Mouse (Mus musculus) cerebellum, postnatal 4 days (tissue): ENCODE results near the gene Prex1.
"Not testable (repeated sequence)": the region's sequence is repeated elsewhere in the genome, so short reads cannot be mapped to it uniquely, and the experiment has no call there.

ENCODE experiments used
- DNase-seq, 2 experiments: peaks; one replicate each; pipeline ENCODE4 v3.0.0; 2022; ENCODE audit warnings: low spot score in 2 of 2, mixed read lengths in 1 of 2

Prex1 gene

DNA sequence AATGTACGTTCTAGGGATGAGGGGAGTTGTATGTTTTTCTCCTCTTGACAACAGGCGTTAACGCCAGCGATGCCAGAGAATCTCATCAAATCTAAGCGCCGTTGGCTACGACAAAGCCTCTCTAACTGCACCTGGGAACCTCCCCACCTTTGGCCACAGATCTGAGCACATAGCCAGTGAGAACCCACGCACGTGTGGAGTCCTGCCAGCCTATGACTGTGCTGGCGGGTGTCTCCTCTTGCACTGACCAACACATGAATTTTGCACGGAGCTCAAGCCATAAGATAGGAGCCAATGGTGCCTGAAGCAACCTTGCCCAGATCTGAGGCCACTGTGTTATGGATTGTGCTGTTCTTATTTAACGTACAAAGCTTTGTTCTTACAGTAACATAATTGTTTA lies 193.1 kb downstream of the Prex1 start:
- DNase-seq: no peak

DNA sequence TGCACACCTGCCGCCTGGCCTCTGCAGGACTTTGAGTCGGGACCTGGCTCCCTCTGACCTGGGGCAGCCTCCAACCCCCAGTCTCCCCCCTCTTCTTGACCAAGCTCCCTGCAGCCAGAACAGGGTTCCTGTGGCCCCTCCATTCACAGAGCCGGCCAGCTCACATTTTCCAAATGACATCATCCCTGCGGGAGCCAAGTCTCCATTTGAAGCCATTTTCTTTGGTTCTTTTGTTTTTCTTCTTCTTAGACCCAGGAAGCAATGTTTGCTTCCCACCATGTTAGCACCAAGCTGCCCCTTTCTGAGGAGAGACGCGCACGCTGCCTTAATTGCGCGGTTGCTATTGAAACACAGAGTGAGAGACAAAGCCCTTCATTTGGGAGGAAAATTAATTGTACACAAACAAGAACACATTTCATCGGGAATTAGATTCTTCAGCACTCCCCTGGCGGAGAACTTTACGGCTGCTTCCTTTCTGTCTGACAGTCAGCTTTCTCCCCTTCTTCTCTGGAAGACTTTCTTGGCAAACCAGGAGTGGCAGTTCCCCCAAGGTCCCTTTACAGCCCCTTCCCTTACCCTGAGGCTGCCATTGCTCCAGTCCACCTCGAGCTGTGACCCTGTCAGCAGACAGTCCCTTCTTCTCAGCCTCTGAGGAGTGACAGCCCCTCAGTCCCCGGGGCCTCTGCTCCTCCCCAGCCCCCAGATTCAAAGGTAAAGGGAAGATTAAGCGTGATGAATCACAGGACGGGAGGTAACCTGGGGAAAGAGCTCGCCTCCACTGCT lies 196.0 kb downstream of the Prex1 start:
- DNase-seq: not testable (repeated sequence)

DNA sequence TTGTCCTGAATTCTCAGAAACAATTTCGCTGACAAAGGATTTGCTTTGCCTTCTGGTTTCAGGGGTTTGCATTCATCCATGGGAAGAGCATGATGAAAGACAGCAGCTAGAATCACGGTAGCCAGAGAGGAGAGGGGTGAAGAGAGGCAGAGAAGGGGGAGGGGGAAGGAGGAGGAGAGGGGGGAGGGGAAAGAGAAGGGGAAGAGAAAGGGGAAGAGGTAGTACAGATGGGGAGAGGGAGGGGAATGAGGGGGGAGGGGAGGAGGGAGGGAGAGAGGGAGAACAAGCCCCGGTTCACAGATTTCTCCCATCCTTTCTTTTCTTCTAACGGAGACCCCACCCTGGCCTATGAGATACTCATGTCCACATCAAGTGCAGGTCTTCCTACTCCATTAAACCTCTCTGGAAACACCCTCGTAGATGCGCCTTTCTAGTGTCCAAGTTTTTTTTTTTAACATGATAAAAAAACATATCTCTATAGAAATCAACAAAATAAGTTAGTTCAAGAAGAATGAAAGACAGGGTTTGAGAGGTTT lies 196.7 kb downstream of the Prex1 start:
- no peak for DNase-seq
